Mouse (Mus musculus) midbrain, postnatal 0 days (tissue): ENCODE measurements around the gene Colec11. TPM values are rescaled to one million over a fixed set of nuclear protein-coding genes. Genes with fewer than 3 reads are reported as not detected.

ENCODE experiments used
- ATAC-seq: fragments of 200-750 bp; cut with Nextera tagmentation; 2 replicates; pipeline ENCODE4 v1.8.0; 2017; ENCODE audit warnings: moderate number of reproducible peaks, mild to moderate bottlenecking, moderate TSS enrichment, moderate library complexity; ENCODE audit not compliant: low FRiP score
- DNase-seq: peaks from one replicate; pipeline ENCODE4 v3.0.0-alpha.2; 2015; ENCODE audit warnings: low spot score
- H3K27ac ChIP-seq: fragments of 300-500 bp; sonication (generic); 2 replicates; pipeline ENCODE4 v1.5.1; 2014; ENCODE audit warnings: low read depth, mild to moderate bottlenecking, low read length, mixed read lengths
- H3K27me3 ChIP-seq: fragments of 300-500 bp; sonication (generic); 2 replicates; pipeline ENCODE4 v1.6.1; 2014; ENCODE audit warnings: low read length, control low read depth, mixed read lengths; ENCODE audit not compliant: insufficient read depth
- H3K36me3 ChIP-seq: fragments of 300-500 bp; sonication (generic); 2 replicates; pipeline ENCODE4 v1.6.1; 2014; ENCODE audit warnings: low read length, control low read depth, mixed read lengths; ENCODE audit not compliant: insufficient read depth
- H3K4me1 ChIP-seq: fragments of 300-500 bp; sonication (generic); 2 replicates; pipeline ENCODE4 v1.6.1; 2014; ENCODE audit warnings: mild to moderate bottlenecking, control low read depth, antibody characterized with exemption, low read length, mixed read lengths; ENCODE audit not compliant: insufficient read depth
- H3K4me2 ChIP-seq: fragments of 300-500 bp; sonication (generic); 2 replicates; pipeline ENCODE4 v1.6.1; 2014; ENCODE audit warnings: low read depth, mild to moderate bottlenecking, low read length, mixed read lengths; ENCODE audit not compliant: poor library complexity, severe bottlenecking
- H3K4me3 ChIP-seq: fragments of 300-500 bp; sonication (generic); 2 replicates; pipeline ENCODE4 v1.5.1; 2014; ENCODE audit warnings: low read depth, mild to moderate bottlenecking, low read length, moderate library complexity
- H3K9ac ChIP-seq: fragments of 300-500 bp; sonication (generic); replicated peaks from 2 replicates; pipeline ENCODE4 v1.6.1; 2014; ENCODE audit warnings: mild to moderate bottlenecking, low read length, moderate library complexity, mixed read lengths; ENCODE audit not compliant: poor library complexity, severe bottlenecking
- H3K9me3 ChIP-seq: fragments of 300-500 bp; sonication (generic); 2 replicates; pipeline ENCODE4 v1.6.1; 2016; ENCODE audit warnings: low read length, control low read depth
- CTCF ChIP-seq: IDR thresholded peaks from 2 replicates; pipeline ENCODE4 v1.5.1; 2016; ENCODE audit warnings: antibody characterized with exemption, mild to moderate bottlenecking
- WGBS: fragments of 180-500 bp; shearing (Covaris S2); extraction: QIAGEN DNeasy Blood & Tissue Kit; methylation state at CpG from one replicate; pipeline ENCODE4 v1.1.7; 2014; 5-methylcytosine and 5-hydroxymethylcytosine counted together
- polyA plus RNA-seq: library from polyadenylated mRNA; unstranded; fragments of >200 nt; fragmentation: Nextera tagmentation; extraction: Ambion mirVana; gene quantifications from 2 replicates; pipeline ENCODE4 v1.2.1, GENCODE M21; 2015
- total RNA-seq: library from RNA; depleted of rRNA; stranded (reverse); fragments of >200 nt; gene quantifications from 2 replicates; pipeline ENCODE4 v1.2.3, GENCODE M21; 2014; rRNA removed

The Colec11 gene
- total and polyA plus RNA-seq, 2 experiments from 2014 or later, result 1.1 to 1.4 TPM

GRCm38 (mm10) chr12:28551775-28552174 is 71.4 kb downstream of the Colec11 start:
- Histone ChIP-seq H3K36me3 (no peaks in the 10 kb centered on the region), H3K4me3 (no peak overlapping the region), H3K9ac (no peak overlapping the region), H3K27ac (no peak overlapping the region), H3K27me3 (no peaks in the 10 kb centered on the region), H3K4me1 (no peaks in the 10 kb centered on the region), H3K9me3 (no peaks in the 10 kb centered on the region), H3K4me2 (no peak overlapping the region)
- ATAC-seq (no peak), DNase-seq (no peak)
- WGBS, result 73% methylated on average over 18 of the region's 18 CpGs
- TF ChIP-seq CTCF, result no peak

- H3K4me1 ChIP-seq, result no peaks in the 10 kb centered on the region
- 52% methylated on average over 4 of the region's 4 CpGs for WGBS
- H3K36me3 ChIP-seq, result no peaks in the 10 kb centered on the region
- DNase-seq, result no peak
- no peak overlapping the region for H3K27ac ChIP-seq
- no peak for ATAC-seq
- no peak overlapping the region for H3K4me2 ChIP-seq
- no peaks in the 10 kb centered on the region for H3K9me3 ChIP-seq
- H3K9ac ChIP-seq, result no peak overlapping the region
- no peak for TF ChIP-seq CTCF
- no peak overlapping the region for H3K4me3 ChIP-seq
- H3K27me3 ChIP-seq, result no peaks in the 10 kb centered on the region
Measured at GRCm38 (mm10) chr12:28548887-28549286, 74.3 kb downstream of the Colec11 start.

Other genes with a start within 250 kb of the Colec11 start
- gene Dcdc2c, start 71.0 kb downstream of the Colec11 start, total RNA-seq, result not detected in 2 replicates
- 0.43 and 0.56 TPM in 2 replicates for gene Dcdc2c, start 71.0 kb downstream of the Colec11 start, polyA plus RNA-seq
- gene Allc, start 40.9 kb downstream of the Colec11 start, total RNA-seq, result 0.16 TPM in 1 of 2 replicates, not detected in the other
- gene Allc, start 40.9 kb downstream of the Colec11 start, polyA plus RNA-seq, result 0.32 and 0.58 TPM in 2 replicates
- 844 and 942 TPM in 2 replicates for gene Rps7, start 12.6 kb upstream of the Colec11 start, total RNA-seq
- gene Rps7, start 12.6 kb upstream of the Colec11 start, polyA plus RNA-seq, result 481 and 538 TPM in 2 replicates
- gene Rnaseh1, start 26.2 kb upstream of the Colec11 start, total RNA-seq, result 7.7 and 9.8 TPM in 2 replicates
- gene Rnaseh1, start 26.2 kb upstream of the Colec11 start, polyA plus RNA-seq, result 12.6 and 14.5 TPM in 2 replicates
- gene Adi1, start 51.9 kb upstream of the Colec11 start, total RNA-seq, result 6.4 and 8.8 TPM in 2 replicates
- 23.4 and 23.6 TPM in 2 replicates for gene Adi1, start 51.9 kb upstream of the Colec11 start, polyA plus RNA-seq
- 53.2 and 54.4 TPM in 2 replicates for gene Trappc12, start 127.1 kb upstream of the Colec11 start, total RNA-seq
- gene Trappc12, start 127.1 kb upstream of the Colec11 start, polyA plus RNA-seq, result 37.9 and 38.8 TPM in 2 replicates
- 57.4 and 62.2 TPM in 2 replicates for gene Eipr1, start 128.4 kb upstream of the Colec11 start, total RNA-seq
- gene Eipr1, start 128.4 kb upstream of the Colec11 start, polyA plus RNA-seq, result 59.6 and 66.4 TPM in 2 replicates